Mouse (Mus musculus) cerebellum, postnatal 36 days (tissue): Measurements from ENCODE around the gene Lmbr1l.
A peak's percentile ranks its signal among the peaks of the same experiment; 100 is the strongest.
"Not testable (repeated sequence)": the region's sequence is repeated elsewhere in the genome, so short reads cannot be mapped to it uniquely, and the experiment has no call there.

Experiments
- DNase-seq, 2 experiments: peaks; one replicate each; pipeline ENCODE4 v3.0.0; 2021 to 2022; ENCODE audit warnings: mixed read lengths in 2 of 2

Lmbr1l gene

GRCm38 (mm10) chr15:98934217-98934839 lies 16.3 kb upstream of the Lmbr1l start, which contains the start of gene Tuba1b:
Gene Tuba1b (minus strand): TSS chr15:98934565.
- DNase-seq: peak; percentile 91 to 93

- peak; percentile 96 to 98 for DNase-seq
Measured at GRCm38 (mm10) chr15:98933833-98934216, 15.8 kb upstream of the Lmbr1l start.

GRCm38 (mm10) chr15:98933004-98933671 lies 15.1 kb upstream of the Lmbr1l start:
- DNase-seq: peak; percentile 47 to 57

GRCm38 (mm10) chr15:98930998-98931397 lies 13.0 kb upstream of the Lmbr1l start:
- DNase-seq: no peak

GRCm38 (mm10) chr15:98930017-98930734 lies 12.1 kb upstream of the Lmbr1l start:
- no peak for DNase-seq

- DNase-seq: peak; percentile 79 to 85
Measured at GRCm38 (mm10) chr15:98928598-98929240, 10.7 kb upstream of the Lmbr1l start.

- no peak for DNase-seq
Measured at GRCm38 (mm10) chr15:98927566-98927965, 9.5 kb upstream of the Lmbr1l start.

- DNase-seq: no peak
Measured at GRCm38 (mm10) chr15:98924682-98925081, 6.7 kb upstream of the Lmbr1l start.

- no peak for DNase-seq
Measured at GRCm38 (mm10) chr15:98923031-98923537, 5.1 kb upstream of the Lmbr1l start.

- DNase-seq: no peak
Measured at GRCm38 (mm10) chr15:98922581-98922980, 4.5 kb upstream of the Lmbr1l start.

GRCm38 (mm10) chr15:98921510-98921909 lies 3.5 kb upstream of the Lmbr1l start:
- no peak for DNase-seq

- not testable (repeated sequence) for DNase-seq
Measured at GRCm38 (mm10) chr15:98918499-98918895, 466 bp upstream of the Lmbr1l start.

- no peak for DNase-seq
Measured at GRCm38 (mm10) chr15:98917091-98917490, 940 bp downstream of the Lmbr1l start.

- DNase-seq: no peak
Measured at GRCm38 (mm10) chr15:98916016-98916415, 2.0 kb downstream of the Lmbr1l start.

GRCm38 (mm10) chr15:98914903-98915302 lies 3.1 kb downstream of the Lmbr1l start:
- DNase-seq: no peak

- DNase-seq: peak; percentile 34
Measured at GRCm38 (mm10) chr15:98904692-98905091, 13.3 kb downstream of the Lmbr1l start.

- DNase-seq: no peak
Measured at GRCm38 (mm10) chr15:98902600-98902999, 15.4 kb downstream of the Lmbr1l start.

- no peak for DNase-seq
Measured at GRCm38 (mm10) chr15:98901530-98901929, 16.5 kb downstream of the Lmbr1l start.

GRCm38 (mm10) chr15:98897928-98898800 lies 19.9 kb downstream of the Lmbr1l start, which contains the start of gene Dhh:
Gene Dhh (minus strand): TSS chr15:98898540.
- DNase-seq: no peak

GRCm38 (mm10) chr15:98897495-98897894 lies 20.5 kb downstream of the Lmbr1l start:
- no peak for DNase-seq

GRCm38 (mm10) chr15:98895635-98896589 lies 22.1 kb downstream of the Lmbr1l start:
- no peak for DNase-seq
